Mouse (Mus musculus): ENCODE measurements at regions not wholly inside any gene's neighbourhood (a gene's known extent, or its start where the extent isn't known, plus 50 kb on each side); places are given as distances from the start of the nearest gene placed in this dataset.

GRCm38 (mm10) chr2:179064616-179065015 is 377.6 kb upstream of the Cdh4 start:
- 39% methylated on average over 8 of the region's 8 CpGs for WGBS
- no peak overlapping the region for H3K4me2 ChIP-seq
- no peaks in the 10 kb centered on the region for H3K4me1 ChIP-seq (ENCODE audit: insufficient read depth)
- no peak overlapping the region for H3K27ac ChIP-seq (ENCODE audit: low read depth)
- H3K27me3 ChIP-seq (ENCODE audit: insufficient read depth, low read length), result no peaks in the 10 kb centered on the region
- H3K9me3 ChIP-seq (ENCODE audit: low read depth, low read length), result no peaks in the 10 kb centered on the region
- DNase-seq, result no peak
- no peak for ATAC-seq (ENCODE audit: insufficient read depth)
- TF ChIP-seq CTCF (IDR thresholded peaks at IDR 0.05; ENCODE audit: low read depth), result no peak
- H3K4me3 ChIP-seq (ENCODE audit: low read depth, low read length), result no peak overlapping the region
- H3K9ac ChIP-seq, result no peak overlapping the region
- H3K36me3 ChIP-seq (ENCODE audit: insufficient read depth), result no peaks in the 10 kb centered on the region

- Histone ChIP-seq H3K27me3 (ENCODE audit: insufficient read depth, low read length) (no peaks in the 10 kb centered on the region), H3K4me1 (ENCODE audit: insufficient read depth) (no peaks in the 10 kb centered on the region), H3K27ac (ENCODE audit: low read depth) (no peak overlapping the region), H3K9me3 (ENCODE audit: low read depth, low read length) (no peaks in the 10 kb centered on the region), H3K4me2 (no peak overlapping the region), H3K9ac (no peak overlapping the region), H3K36me3 (ENCODE audit: insufficient read depth) (no peaks in the 10 kb centered on the region), H3K4me3 (ENCODE audit: low read depth, low read length) (no peak overlapping the region)
- DNase-seq (no peak), ATAC-seq (ENCODE audit: insufficient read depth) (no peak)
- 54% methylated on average over 6 of the region's 6 CpGs for whole genome bisulfite sequencing
- TF ChIP-seq CTCF (IDR thresholded peaks at IDR 0.05; ENCODE audit: low read depth), result no peak
These were observed 372.7 kb upstream of the Cdh4 start for GRCm38 (mm10) chr2:179069520-179069919.

- H3K27ac ChIP-seq (ENCODE audit: low read depth), result no peak overlapping the region
- DNase-seq, result peak; percentile 52
- H3K27me3 ChIP-seq (ENCODE audit: insufficient read depth, low read length), result no peaks in the 10 kb centered on the region
- WGBS, result 53% methylated on average over 1 of the region's 1 CpGs
- H3K4me1 ChIP-seq (ENCODE audit: insufficient read depth), result no peaks in the 10 kb centered on the region
- H3K4me3 ChIP-seq (ENCODE audit: low read depth, low read length), result no peak overlapping the region
- no peak for ATAC-seq (ENCODE audit: insufficient read depth)
- no peak overlapping the region for H3K9ac ChIP-seq
- peak; percentile 60 for TF ChIP-seq CTCF (IDR thresholded peaks at IDR 0.05; ENCODE audit: low read depth)
- no peaks in the 10 kb centered on the region for H3K9me3 ChIP-seq (ENCODE audit: low read depth, low read length)
- no peaks in the 10 kb centered on the region for H3K36me3 ChIP-seq (ENCODE audit: insufficient read depth)
- no peak overlapping the region for H3K4me2 ChIP-seq
These were observed 371.9 kb upstream of the Cdh4 start for GRCm38 (mm10) chr2:179070346-179070745.

GRCm38 (mm10) chr2:179080462-179081274 is 361.6 kb upstream of the Cdh4 start:
- no peak for DNase-seq
- H3K9me3 ChIP-seq (ENCODE audit: low read depth, low read length), result no peaks in the 10 kb centered on the region
- H3K27ac ChIP-seq (ENCODE audit: low read depth), result no peak overlapping the region
- WGBS, result 69% methylated on average over 13 of the region's 13 CpGs
- no peak for TF ChIP-seq CTCF (IDR thresholded peaks at IDR 0.05; ENCODE audit: low read depth)
- H3K9ac ChIP-seq, result no peak overlapping the region
- no peak overlapping the region for H3K4me2 ChIP-seq
- ATAC-seq (ENCODE audit: insufficient read depth), result no peak
- H3K36me3 ChIP-seq (ENCODE audit: insufficient read depth), result no peaks in the 10 kb centered on the region
- no peak overlapping the region for H3K4me3 ChIP-seq (ENCODE audit: low read depth, low read length)
- no peaks in the 10 kb centered on the region for H3K27me3 ChIP-seq (ENCODE audit: insufficient read depth, low read length)
- no peaks in the 10 kb centered on the region for H3K4me1 ChIP-seq (ENCODE audit: insufficient read depth)

- ATAC-seq (ENCODE audit: insufficient read depth), result no peak
These were observed 355.3 kb upstream of the Cdh4 start for GRCm38 (mm10) chr2:179086915-179087314.

GRCm38 (mm10) chr2:179091480-179091879 is 350.8 kb upstream of the Cdh4 start:
- no peaks in the 10 kb centered on the region for H3K36me3 ChIP-seq (ENCODE audit: insufficient read depth)
- H3K9ac ChIP-seq, result no peak overlapping the region
- no peaks in the 10 kb centered on the region for H3K4me1 ChIP-seq (ENCODE audit: insufficient read depth)
- no peak for TF ChIP-seq CTCF (IDR thresholded peaks at IDR 0.05; ENCODE audit: low read depth)
- DNase-seq, result no peak
- 68% methylated on average over 3 of the region's 3 CpGs for WGBS
- no peaks in the 10 kb centered on the region for H3K9me3 ChIP-seq (ENCODE audit: low read depth, low read length)
- H3K27ac ChIP-seq (ENCODE audit: low read depth), result no peak overlapping the region
- no peak for ATAC-seq (ENCODE audit: insufficient read depth)
- H3K4me2 ChIP-seq, result no peak overlapping the region
- H3K4me3 ChIP-seq (ENCODE audit: low read depth, low read length), result no peak overlapping the region
- no peaks in the 10 kb centered on the region for H3K27me3 ChIP-seq (ENCODE audit: insufficient read depth, low read length)

More at GRCm38 (mm10) chr2:179086915-179087314, 355.3 kb upstream of the Cdh4 start:
- no peaks in the 10 kb centered on the region for H3K36me3 ChIP-seq (ENCODE audit: insufficient read depth)
- TF ChIP-seq CTCF (IDR thresholded peaks at IDR 0.05; ENCODE audit: low read depth), result no peak
- H3K4me2 ChIP-seq, result no peak overlapping the region
- no peaks in the 10 kb centered on the region for H3K9me3 ChIP-seq (ENCODE audit: low read depth, low read length)
- no peak overlapping the region for H3K4me3 ChIP-seq (ENCODE audit: low read depth, low read length)
- no peak for DNase-seq
- no peak overlapping the region for H3K9ac ChIP-seq
- H3K27me3 ChIP-seq (ENCODE audit: insufficient read depth, low read length), result no peaks in the 10 kb centered on the region
- WGBS, result 81% methylated on average over 9 of the region's 9 CpGs
- H3K4me1 ChIP-seq (ENCODE audit: insufficient read depth), result no peaks in the 10 kb centered on the region
- H3K27ac ChIP-seq (ENCODE audit: low read depth), result no peak overlapping the region

- Histone ChIP-seq H3K27ac (ENCODE audit: low read depth) (no peak overlapping the region), H3K4me3 (ENCODE audit: low read depth, low read length) (no peak overlapping the region), H3K9ac (no peak overlapping the region), H3K9me3 (ENCODE audit: low read depth, low read length) (no peaks in the 10 kb centered on the region), H3K4me1 (ENCODE audit: insufficient read depth) (no peaks in the 10 kb centered on the region), H3K27me3 (ENCODE audit: insufficient read depth, low read length) (no peaks in the 10 kb centered on the region), H3K36me3 (ENCODE audit: insufficient read depth) (no peaks in the 10 kb centered on the region), H3K4me2 (no peak overlapping the region)
- ATAC-seq (ENCODE audit: insufficient read depth), result no peak
- WGBS, result 77% methylated on average over 11 of the region's 11 CpGs
- no peak for DNase-seq
- TF ChIP-seq CTCF (IDR thresholded peaks at IDR 0.05; ENCODE audit: low read depth), result no peak
These were observed 348.2 kb upstream of the Cdh4 start for GRCm38 (mm10) chr2:179093996-179094395.
